Mouse (Mus musculus) MEL-GATA-1-ER (cell line): ENCODE measurements around the gene 4930544D05Rik.

Experiments used
- DNase-seq: peaks from one replicate; pipeline ENCODE4 v3.0.0-alpha.2; 2012; ENCODE audit warnings: low read depth; ENCODE audit errors: extremely low read depth

The 4930544D05Rik gene

DNA sequence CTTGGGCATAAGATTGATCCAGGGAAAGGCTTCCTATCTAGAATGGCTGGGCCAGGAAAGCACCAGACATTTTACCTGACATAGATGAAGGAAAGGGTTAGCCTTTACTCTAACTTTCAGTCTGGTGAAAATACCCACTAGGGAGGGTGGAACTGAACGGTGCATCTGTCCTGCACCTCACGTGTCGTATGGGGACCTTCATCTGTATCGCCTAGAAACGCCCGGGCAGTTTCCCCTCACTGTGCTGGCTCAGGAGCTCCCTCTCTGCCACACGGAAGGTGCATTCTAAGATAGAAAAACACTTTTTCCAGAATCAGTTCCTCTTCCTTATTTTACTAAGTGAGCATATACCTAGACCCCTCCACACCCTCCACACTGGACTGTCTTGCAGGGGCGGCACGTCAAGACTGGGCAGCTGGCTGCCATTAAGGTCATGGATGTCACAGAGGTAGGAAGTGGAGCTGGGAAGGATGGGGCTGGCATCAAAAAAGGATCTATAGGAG, 17.1 kb upstream of the 4930544D05Rik start:
- no peak for DNase-seq

DNA sequence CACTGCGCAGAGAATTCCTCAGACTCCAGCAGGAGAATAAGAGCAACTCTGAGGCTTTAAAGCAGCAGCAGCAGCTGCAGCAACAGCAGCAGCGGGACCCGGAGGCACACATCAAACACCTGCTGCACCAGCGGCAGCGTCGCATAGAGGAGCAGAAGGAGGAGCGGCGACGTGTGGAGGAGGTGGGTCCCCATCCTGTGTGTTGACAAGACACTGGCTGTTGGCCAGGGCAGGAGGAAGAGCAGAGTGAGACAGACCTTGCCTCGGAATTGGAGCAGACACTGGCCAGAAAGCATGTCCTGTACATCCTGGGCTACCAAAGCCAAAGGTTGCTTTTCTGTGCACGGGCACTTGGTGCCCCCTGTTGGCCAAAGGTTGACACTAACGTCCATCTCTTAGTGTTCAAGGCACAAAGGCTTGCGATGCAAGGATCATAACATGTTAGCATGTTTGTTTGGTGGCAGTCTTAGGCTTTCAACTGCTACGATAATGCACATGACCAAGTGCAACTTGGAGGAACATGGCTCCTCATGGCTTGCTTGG, 10.6 kb upstream of the 4930544D05Rik start:
- DNase-seq: no peak

DNA sequence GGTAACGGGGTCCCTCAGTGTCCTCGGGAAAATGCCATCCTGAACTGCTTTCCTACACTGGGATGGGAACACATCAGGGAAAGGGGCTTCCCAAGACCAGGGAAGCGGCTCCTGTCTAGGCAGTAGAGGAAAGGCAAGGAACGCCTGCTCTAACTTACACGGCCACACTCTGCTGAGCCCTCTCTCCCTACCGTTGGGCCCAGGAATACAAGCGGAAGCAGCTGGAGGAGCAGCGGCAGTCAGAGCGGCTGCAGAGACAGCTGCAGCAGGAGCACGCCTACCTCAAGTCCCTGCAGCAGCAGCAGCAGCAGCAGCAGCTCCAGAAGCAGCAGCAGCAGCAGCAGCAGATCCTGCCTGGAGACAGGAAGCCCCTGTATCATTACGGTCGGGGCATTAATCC, 8.9 kb upstream of the 4930544D05Rik start:
- DNase-seq: no peak

DNA sequence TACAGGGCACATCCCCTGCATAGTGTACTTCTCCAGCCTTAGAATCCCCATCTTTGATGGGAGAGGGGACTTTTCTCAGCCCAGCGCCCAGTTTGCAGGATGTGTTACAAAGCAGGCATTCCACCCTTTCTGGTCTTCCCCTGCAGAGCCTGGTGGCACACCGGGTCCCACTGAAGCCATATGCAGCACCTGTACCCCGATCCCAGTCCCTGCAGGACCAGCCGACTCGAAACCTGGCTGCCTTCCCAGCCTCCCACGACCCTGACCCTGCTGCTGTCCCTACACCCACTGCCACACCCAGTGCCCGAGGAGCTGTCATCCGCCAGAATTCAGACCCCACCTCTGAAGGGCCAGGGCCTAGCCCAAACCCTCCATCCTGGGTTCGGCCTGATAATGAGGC, 8.0 kb upstream of the 4930544D05Rik start:
- no peak for DNase-seq

DNA sequence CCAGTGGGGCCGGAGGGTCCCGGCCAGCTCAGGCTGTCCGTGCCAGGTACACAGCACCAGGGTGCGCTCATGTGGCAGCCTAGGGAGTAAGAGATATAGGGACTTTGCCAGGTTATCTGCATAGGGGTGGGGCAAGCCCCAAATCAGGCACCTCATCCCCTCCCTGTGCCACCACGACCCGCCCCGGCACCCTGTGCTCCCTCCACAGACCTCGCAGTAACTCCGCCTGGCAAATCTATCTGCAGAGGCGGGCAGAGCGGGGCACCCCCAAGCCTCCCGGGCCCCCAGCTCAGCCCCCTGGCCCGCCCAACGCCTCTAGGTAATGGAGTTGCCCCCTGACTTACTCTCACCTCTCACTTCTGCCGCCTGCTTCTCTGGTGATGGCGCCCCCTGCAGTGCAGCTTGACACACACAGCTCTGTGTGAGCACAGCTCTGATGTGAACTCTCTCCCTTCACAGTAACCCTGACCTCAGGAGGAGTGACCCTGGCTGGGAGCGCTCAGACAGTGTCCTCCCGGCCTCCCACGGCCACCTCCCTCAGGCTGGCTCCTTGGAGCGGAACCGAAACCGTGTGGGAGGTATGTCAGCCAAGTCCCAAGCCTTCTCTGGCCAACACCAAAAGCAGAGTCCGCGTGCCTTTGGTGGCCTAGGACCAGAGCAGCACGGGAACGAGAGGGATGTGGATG, 7.1 kb upstream of the 4930544D05Rik start:
- DNase-seq: no peak

DNA sequence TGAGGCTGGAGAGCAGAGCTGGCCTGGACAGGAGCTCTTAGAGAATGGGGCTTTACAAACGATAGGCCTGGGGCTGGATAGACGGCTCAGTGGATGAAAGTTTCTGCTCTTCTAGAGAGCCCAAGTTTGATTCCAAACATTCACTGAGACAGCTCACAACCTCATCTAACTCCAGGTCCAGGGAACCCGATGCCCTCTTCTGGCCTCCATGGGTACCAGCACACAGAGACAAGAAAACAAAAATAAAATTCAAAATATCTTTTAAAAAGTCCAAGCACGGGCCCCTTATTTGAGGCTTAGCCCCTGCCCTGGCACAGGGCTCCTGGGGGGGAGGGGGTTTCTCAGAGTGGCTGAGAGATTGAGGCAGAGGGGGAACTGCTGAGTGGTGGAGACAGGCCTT, 4.9 kb upstream of the 4930544D05Rik start:
- no peak for DNase-seq

DNA sequence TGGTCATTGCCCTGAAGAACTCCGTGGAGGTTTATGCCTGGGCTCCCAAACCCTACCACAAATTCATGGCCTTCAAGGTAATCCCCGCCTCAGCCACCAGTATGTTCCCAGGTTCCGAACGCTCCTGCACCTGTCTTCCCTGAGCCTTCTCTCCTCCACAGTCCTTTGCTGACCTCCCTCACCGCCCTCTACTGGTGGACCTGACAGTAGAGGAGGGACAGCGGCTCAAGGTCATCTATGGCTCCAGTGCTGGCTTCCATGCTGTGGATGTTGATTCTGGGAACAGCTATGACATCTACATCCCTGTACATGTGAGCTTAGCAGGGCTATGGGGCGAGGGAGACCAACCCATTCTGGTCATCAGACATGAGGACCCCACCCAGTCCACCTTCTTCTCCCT, 3.1 kb upstream of the 4930544D05Rik start:
- no peak for DNase-seq

DNA sequence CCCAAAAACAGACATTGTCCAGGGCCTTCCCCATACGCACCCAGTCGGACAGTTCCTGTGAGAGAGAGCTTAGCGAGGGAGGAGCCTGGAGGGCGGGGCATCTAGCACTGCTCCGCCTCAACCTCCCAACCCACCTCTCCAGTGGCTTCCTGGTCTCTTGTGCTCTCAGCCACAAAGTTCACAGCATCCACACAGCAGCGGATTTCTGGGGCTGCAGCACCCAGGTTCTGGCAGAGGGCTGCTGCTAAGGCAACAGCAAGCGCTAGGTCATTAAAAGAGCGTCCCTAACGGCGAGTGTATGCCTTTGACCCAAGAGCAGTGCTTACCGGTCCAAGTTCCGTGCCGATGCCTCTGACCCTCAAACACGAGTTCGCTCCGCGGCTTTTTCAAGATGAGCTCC, 574 bp upstream of the 4930544D05Rik start:
- DNase-seq: no peak

DNA sequence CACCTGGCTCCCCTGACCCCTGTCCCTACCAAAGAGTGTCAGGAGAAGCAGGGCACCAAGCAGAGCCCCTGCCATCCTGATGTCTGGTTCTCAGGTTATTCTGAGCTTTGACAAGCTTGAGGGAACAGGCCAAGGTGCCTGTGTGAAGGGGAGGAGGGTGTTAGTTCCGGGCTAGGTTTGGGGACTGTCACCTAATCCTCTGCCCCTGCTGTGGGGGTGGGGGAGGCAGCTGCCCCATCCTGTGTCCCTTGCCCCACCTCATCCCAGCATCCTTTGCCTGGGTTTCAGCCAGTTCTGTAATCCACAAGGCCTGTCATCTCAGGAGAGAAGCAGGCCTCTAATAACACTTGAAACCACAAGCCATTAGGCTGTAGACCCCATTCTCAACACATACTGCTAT, 3.5 kb downstream of the 4930544D05Rik start, which contains the start of gene Chrne:
Gene Chrne (minus strand): TSS at position 116 of the 400 bp plus-strand sequence.
- DNase-seq: no peak

DNA sequence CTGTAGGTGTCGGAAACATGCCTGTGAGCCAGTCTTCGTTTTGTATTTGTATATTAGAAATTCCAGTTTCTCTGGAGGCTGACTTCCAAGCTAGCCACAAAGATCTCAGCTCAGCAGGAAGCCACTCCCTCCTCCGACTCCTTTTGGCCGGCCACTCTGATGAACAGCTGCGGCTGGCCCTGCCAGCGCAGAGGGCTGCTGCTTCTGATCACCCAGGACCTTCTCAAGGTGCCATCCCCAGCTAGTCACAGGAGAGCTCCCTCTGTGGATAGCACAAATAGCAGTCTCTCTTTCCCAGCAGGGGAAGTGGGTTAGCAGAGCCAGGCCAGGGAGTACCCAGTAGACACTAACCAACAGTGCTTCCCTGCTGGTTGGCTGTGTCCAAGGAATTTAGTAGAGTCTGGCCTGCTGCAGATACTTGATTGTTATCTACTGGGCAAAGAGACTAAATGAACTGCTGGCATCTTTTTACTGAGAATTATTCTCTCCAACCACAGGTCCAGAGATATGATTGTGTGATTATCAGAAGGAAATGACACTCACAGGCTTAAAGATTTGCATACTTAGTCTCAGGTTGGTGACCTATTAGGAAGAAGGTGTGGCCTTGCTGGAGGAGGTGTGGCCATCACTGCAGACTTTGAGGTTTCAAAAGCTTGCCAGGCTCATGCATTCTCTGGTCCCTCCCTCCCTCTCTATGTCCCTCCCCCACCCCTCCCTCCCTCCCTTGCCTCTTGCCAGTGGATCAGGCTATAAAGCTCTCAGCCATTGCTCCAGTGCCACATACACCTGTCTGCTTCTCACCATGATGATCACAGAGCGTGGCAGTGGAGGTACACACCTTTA, 6.5 kb downstream of the 4930544D05Rik start:
- DNase-seq: peak; percentile 62

DNA sequence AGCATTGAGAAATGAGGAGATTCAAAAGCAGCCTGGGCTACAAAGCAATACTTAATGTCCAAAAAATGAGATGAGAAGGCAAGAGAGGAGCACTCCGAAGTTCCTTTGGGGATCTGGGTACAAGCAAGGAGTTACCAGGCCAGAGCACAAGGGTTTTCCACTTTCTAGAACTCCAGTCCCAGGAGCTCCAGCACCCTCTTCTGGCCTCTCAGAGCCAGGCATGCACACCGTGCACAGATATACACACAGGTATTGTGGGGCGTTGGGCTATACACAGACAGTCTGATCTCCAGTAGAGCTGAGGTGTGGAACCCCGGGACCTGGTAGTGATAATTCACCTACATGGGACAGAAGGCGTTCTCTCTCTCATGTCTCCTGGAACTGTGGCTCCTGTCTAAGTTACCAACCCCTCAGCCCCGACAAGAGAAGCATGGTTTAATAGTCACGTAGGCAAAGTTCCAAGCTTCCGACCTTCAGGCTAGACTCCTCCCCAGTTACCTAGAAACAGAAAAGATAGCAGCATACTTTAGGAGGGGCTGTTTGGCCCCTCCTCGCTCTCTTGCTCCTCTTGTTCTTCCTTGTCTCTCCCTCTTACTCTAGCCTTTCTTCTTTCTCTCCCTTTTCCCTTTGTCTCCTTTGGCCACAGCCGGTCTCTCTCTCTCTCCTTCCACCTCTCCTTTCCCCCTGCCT, 7.5 kb downstream of the 4930544D05Rik start:
- peak; percentile 70 for DNase-seq

DNA sequence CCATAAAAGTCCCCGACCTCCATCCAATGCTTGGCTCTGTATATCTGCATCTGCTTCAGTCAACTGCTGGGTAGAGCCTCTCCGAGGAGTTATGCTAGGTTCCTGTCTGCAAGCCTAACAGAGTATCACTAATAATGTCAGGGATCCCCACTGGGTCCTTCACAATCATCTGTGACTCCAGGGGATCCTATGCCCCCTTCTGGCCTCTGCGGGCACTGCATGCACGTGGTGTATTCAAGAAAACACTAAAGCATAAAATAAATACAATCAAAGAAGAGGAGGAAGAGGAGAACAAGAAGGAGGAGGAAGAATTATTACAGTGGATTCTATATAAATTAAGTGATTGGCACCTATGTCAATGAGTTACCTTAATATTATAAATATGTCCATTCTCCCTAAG, 9.8 kb downstream of the 4930544D05Rik start:
- no peak for DNase-seq

DNA sequence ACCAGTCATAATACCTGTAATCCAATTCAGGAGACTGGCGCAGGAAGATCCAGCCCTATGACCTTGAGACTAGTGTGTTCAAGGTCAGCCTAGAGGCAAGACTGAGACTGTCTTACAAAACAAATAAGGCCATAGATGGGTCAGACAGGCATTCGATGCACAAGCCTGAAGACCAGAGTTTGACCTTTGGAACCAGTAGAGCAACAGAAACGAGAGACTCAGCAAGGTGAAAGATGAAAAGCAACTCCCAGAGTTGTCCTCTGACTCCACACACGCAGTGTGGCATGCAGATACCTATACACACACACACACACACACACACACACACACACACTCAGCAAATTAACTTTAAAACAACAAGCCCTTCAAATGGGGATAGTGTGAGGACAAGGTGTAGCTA, 11.2 kb downstream of the 4930544D05Rik start:
- no peak for DNase-seq

DNA sequence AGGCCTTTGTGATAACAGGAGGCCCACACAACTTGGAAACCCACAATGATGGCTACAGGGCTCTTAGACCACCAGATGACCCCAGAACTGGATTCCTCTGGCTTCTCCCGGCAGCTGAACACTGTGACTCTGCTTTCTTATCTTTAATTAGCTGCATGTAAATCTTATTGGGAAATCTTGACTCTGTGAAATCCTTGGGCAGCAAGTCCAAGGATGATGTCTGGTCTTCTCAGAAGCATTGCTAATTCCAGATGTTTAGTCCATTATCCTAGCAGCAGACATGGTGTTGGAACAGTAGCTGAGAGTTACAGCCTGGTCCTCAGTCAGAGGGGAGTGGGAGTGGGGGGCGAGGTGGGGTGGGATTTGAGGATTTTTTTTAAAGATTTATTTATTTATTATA, 12.8 kb downstream of the 4930544D05Rik start:
- no peak for DNase-seq

DNA sequence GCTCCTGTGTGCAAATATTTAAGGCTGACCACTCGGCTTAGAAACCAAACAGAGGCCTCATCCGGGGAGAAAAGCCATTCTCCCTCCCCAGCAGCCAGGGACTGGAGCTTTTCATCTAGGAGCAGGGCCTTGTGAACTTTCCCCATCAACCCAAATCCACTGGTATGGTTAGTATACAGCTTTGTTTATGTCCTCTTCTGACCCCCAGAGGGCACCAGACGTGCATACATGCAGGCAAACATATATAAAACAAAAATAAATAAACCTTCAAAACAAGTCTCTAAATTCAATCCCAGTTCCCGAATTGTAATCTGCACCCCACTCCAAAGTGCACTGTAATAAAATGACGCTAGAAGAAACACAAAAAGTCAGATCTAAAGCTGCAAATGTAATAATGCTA, 13.9 kb downstream of the 4930544D05Rik start:
- DNase-seq: peak; percentile 65

DNA sequence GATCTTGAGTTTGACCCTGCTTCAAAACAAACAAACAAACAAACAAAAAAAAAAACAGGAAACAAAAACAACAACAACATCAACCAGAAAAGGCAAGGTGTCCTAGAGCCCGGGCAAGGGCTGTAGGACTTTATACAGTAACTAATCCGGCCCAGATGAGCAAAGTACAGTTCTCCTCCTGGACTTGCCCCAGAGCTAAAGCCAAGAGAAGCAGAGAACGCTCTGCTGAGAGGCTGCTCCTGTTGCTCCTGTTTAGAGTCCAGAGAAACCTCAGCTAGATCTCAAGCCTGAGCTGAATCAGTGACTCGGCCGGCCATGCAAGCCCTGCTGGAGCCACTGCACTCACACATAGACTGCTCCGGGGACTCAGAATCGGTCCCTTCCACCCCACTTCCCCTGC, 14.5 kb downstream of the 4930544D05Rik start:
- no peak for DNase-seq

DNA sequence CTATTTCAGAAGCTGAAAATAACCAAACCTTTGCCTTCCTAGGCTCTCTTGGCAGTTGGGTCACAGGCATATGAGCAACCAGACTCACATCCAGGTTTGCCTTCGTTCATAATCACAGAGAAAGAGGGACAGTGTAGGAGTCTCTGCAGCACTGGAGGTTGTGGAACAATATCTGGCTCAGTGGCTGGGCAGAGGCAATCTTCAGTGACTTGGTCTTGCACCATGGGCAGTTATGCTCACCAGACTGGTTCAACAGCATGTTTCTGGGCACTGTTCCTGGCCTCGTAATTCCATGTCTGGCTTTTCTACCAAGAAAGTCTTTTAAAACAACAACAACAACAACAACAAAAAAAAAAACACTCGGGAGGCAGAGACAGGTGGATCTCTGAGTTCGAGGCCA, 20.0 kb downstream of the 4930544D05Rik start:
- no peak for DNase-seq

DNA sequence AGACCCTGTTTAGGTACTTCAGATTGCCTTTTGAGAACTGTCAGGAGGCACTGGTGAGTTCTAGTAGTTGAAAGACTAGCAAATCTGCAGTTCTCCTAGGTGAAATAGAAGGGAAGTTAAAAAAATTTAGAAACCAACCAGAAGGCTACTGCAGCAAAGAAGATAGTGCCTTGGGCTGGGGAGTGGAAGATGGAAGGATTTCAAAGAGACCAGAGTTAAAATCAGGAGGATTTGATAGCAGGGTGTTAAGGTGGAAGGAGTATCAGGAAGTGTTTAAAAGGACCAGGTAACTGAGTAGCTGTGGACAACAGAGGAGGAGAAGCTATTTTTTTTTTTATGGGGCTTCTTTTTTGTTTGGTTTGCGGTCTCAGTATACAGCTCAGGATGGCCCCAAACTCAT, 22.1 kb downstream of the 4930544D05Rik start:
- no peak for DNase-seq

DNA sequence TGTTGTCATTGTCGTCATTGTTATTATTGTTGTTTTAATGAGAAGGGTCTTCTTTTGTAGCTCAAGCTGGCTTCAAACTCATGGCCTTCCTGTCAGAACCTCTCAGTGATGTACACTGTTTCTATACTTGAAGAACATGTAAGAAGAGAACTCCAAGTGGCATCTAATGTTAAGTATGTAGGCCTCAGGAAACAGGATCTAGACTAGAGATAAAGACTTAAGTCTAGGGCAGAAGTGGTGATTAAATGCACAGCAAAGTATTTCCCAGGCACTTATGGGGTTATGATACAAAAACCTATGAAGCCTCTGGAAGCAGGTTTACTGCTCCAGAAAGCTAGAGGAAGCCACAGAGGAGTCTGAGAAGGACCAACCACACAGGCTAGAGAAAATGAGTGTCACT, 22.6 kb downstream of the 4930544D05Rik start:
- no peak for DNase-seq

DNA sequence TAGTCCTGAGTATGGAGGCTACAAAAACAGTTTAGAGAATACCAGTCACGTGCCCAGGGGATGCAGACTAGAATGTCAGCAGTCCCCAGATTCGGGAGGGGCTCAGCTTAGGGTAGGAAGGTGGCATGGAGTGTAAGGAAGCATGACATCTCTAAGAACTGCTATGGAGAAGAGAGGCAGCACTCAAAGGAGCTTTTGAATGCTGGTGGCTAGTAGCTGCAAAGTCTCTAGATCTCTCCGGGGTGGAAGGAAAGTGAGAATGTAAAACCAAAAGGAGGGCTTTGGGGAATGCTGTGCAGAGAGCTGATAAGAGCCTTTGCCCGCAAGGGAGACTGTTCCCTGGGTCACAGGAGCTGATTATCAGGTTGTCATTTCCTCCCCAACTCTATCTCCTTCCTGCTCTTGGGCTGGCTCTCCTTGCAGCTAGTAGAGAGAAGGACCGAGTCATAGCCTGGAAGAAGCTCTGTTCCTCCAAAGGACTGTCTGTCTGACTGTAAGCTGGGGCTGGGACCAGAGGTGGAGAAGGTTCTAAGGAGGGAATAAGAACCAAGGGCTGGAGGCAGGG, 23.1 kb downstream of the 4930544D05Rik start, which contains the start of gene Gp1ba:
Gene Gp1ba (plus strand): TSS at position 409 of the 565 bp plus-strand sequence.
- DNase-seq: peak; percentile 98

DNA sequence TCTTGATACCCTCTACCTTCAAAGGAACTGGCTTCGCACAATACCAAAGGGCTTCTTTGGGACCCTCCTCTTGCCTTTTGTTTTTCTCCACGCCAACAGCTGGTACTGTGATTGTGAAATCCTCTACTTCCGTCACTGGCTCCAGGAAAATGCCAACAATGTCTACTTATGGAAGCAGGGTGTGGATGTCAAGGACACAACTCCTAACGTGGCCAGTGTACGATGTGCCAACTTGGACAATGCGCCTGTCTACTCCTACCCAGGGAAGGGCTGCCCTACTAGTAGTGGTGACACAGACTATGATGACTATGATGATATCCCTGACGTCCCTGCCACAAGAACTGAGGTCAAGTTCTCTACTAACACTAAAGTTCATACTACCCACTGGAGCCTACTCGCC, 24.3 kb downstream of the 4930544D05Rik start:
- DNase-seq: no peak
